Mouse (Mus musculus): ENCODE measurements around the gene Crispld2. TPM values are rescaled to one million over a fixed set of nuclear protein-coding genes. Genes with fewer than 3 reads are reported as not detected.

The Crispld2 gene
- polyA plus RNA-seq, 1 experiment = 1.3 TPM

GRCm38 (mm10) chr8:120037199-120037598 lies 45.0 kb downstream of the Crispld2 start:
- Histone ChIP-seq H3K9me3 (replicated peaks; ENCODE audit: control insufficient read depth, insufficient read depth, low read length, poor library complexity, severe bottlenecking) (no peaks in the 10 kb centered on the region), H3K27ac (ENCODE audit: insufficient read depth, low read length) (no peak overlapping the region), H3K36me3 (ENCODE audit: control insufficient read depth, insufficient read depth, low read length, poor library complexity, severe bottlenecking) (no peaks in the 10 kb centered on the region), H3K27me3 (ENCODE audit: control insufficient read depth, insufficient read depth, low read length, poor library complexity, severe bottlenecking) (no peaks in the 10 kb centered on the region), H3K4me1 (ENCODE audit: control insufficient read depth, insufficient read depth, low read length) (peaks cover 2% of the 10 kb centered on the region), H3K9ac (ENCODE audit: low read depth, poor library complexity, severe bottlenecking) (no peak overlapping the region), H3K4me3 (ENCODE audit: low read depth, low read length) (no peak overlapping the region)
- no peak for TF ChIP-seq EP300 (IDR thresholded peaks at IDR 0.05; ENCODE audit: insufficient read depth, low read depth, low read length)
- no peak for TF ChIP-seq CTCF (IDR thresholded peaks at IDR 0.05; ENCODE audit: low read depth, low read length)

GRCm38 (mm10) chr8:120037611-120038010 lies 45.4 kb downstream of the Crispld2 start:
- H3K27ac ChIP-seq (ENCODE audit: insufficient read depth, low read length) = no peak overlapping the region
- H3K36me3 ChIP-seq (ENCODE audit: control insufficient read depth, insufficient read depth, low read length, poor library complexity, severe bottlenecking) = no peaks in the 10 kb centered on the region
- H3K4me1 ChIP-seq (ENCODE audit: control insufficient read depth, insufficient read depth, low read length) = peaks cover 2% of the 10 kb centered on the region
- no peaks in the 10 kb centered on the region for H3K9me3 ChIP-seq (replicated peaks; ENCODE audit: control insufficient read depth, insufficient read depth, low read length, poor library complexity, severe bottlenecking)
- H3K9ac ChIP-seq (ENCODE audit: low read depth, poor library complexity, severe bottlenecking) = no peak overlapping the region
- TF ChIP-seq CTCF (IDR thresholded peaks at IDR 0.05; ENCODE audit: low read depth, low read length) (no peak), EP300 (IDR thresholded peaks at IDR 0.05; ENCODE audit: insufficient read depth, low read depth, low read length) (no peak), POLR2A (IDR thresholded peaks at IDR 0.05; ENCODE audit: insufficient read depth, low read length) (no peak)
- H3K27me3 ChIP-seq (ENCODE audit: control insufficient read depth, insufficient read depth, low read length, poor library complexity, severe bottlenecking) = no peaks in the 10 kb centered on the region
- H3K4me3 ChIP-seq (ENCODE audit: low read depth, low read length) = no peak overlapping the region

GRCm38 (mm10) chr8:120038741-120039140 lies 46.5 kb downstream of the Crispld2 start:
- H3K27ac ChIP-seq (ENCODE audit: insufficient read depth, low read length) = no peak overlapping the region
- TF ChIP-seq CTCF (IDR thresholded peaks at IDR 0.05; ENCODE audit: low read depth, low read length) = no peak
- no peak for TF ChIP-seq EP300 (IDR thresholded peaks at IDR 0.05; ENCODE audit: insufficient read depth, low read depth, low read length)
- TF ChIP-seq POLR2A (IDR thresholded peaks at IDR 0.05; ENCODE audit: insufficient read depth, low read length) = no peak
- peaks cover 2% of the 10 kb centered on the region for H3K4me1 ChIP-seq (ENCODE audit: control insufficient read depth, insufficient read depth, low read length)
- no peaks in the 10 kb centered on the region for H3K9me3 ChIP-seq (replicated peaks; ENCODE audit: control insufficient read depth, insufficient read depth, low read length, poor library complexity, severe bottlenecking)
- no peak overlapping the region for H3K4me3 ChIP-seq (ENCODE audit: low read depth, low read length)
- no peaks in the 10 kb centered on the region for H3K36me3 ChIP-seq (ENCODE audit: control insufficient read depth, insufficient read depth, low read length, poor library complexity, severe bottlenecking)
- no peaks in the 10 kb centered on the region for H3K27me3 ChIP-seq (ENCODE audit: control insufficient read depth, insufficient read depth, low read length, poor library complexity, severe bottlenecking)
- H3K9ac ChIP-seq (ENCODE audit: low read depth, poor library complexity, severe bottlenecking) = no peak overlapping the region

- Histone ChIP-seq H3K9me3 (replicated peaks; ENCODE audit: control insufficient read depth, insufficient read depth, low read length, poor library complexity, severe bottlenecking) (no peaks in the 10 kb centered on the region), H3K4me3 (ENCODE audit: low read depth, low read length) (0 out of 2 replicates have a peak overlapping the region, but pooled peaks have one; percentile 11), H3K9ac (ENCODE audit: low read depth, poor library complexity, severe bottlenecking) (no peak overlapping the region), H3K4me1 (ENCODE audit: control insufficient read depth, insufficient read depth, low read length) (peaks cover 2% of the 10 kb centered on the region), H3K27me3 (ENCODE audit: control insufficient read depth, insufficient read depth, low read length, poor library complexity, severe bottlenecking) (no peaks in the 10 kb centered on the region), H3K27ac (ENCODE audit: insufficient read depth, low read length) (no peak overlapping the region), H3K36me3 (ENCODE audit: control insufficient read depth, insufficient read depth, low read length, poor library complexity, severe bottlenecking) (no peaks in the 10 kb centered on the region)
- TF ChIP-seq EP300 (IDR thresholded peaks at IDR 0.05; ENCODE audit: insufficient read depth, low read depth, low read length) = no peak
- no peak for TF ChIP-seq CTCF (IDR thresholded peaks at IDR 0.05; ENCODE audit: low read depth, low read length)
- TF ChIP-seq POLR2A (IDR thresholded peaks at IDR 0.05; ENCODE audit: insufficient read depth, low read length) = no peak
Observed at GRCm38 (mm10) chr8:120039313-120039919, 47.2 kb downstream of the Crispld2 start.

- TF ChIP-seq EP300 (IDR thresholded peaks at IDR 0.05; ENCODE audit: insufficient read depth, low read depth, low read length) (no peak), CTCF (IDR thresholded peaks at IDR 0.05; ENCODE audit: low read depth, low read length) (no peak), POLR2A (IDR thresholded peaks at IDR 0.05; ENCODE audit: insufficient read depth, low read length) (no peak)
Observed at GRCm38 (mm10) chr8:120040861-120041260, 48.6 kb downstream of the Crispld2 start.

GRCm38 (mm10) chr8:120042542-120043312 lies 50.5 kb downstream of the Crispld2 start:
- Histone ChIP-seq H3K9me3 (replicated peaks; ENCODE audit: control insufficient read depth, insufficient read depth, low read length, poor library complexity, severe bottlenecking) (no peaks in the 10 kb centered on the region), H3K9ac (ENCODE audit: low read depth, poor library complexity, severe bottlenecking) (no peak overlapping the region), H3K27me3 (ENCODE audit: control insufficient read depth, insufficient read depth, low read length, poor library complexity, severe bottlenecking) (no peaks in the 10 kb centered on the region), H3K27ac (ENCODE audit: insufficient read depth, low read length) (no peak overlapping the region), H3K4me3 (ENCODE audit: low read depth, low read length) (no peak overlapping the region), H3K4me1 (ENCODE audit: control insufficient read depth, insufficient read depth, low read length) (no peaks in the 10 kb centered on the region), H3K36me3 (ENCODE audit: control insufficient read depth, insufficient read depth, low read length, poor library complexity, severe bottlenecking) (no peaks in the 10 kb centered on the region)
- TF ChIP-seq POLR2A (IDR thresholded peaks at IDR 0.05; ENCODE audit: insufficient read depth, low read length) (no peak), CTCF (IDR thresholded peaks at IDR 0.05; ENCODE audit: low read depth, low read length) (no peak), EP300 (IDR thresholded peaks at IDR 0.05; ENCODE audit: insufficient read depth, low read depth, low read length) (no peak)

More at GRCm38 (mm10) chr8:120040861-120041260, 48.6 kb downstream of the Crispld2 start:
- H3K27ac ChIP-seq (ENCODE audit: insufficient read depth, low read length) = no peak overlapping the region
- no peaks in the 10 kb centered on the region for H3K9me3 ChIP-seq (replicated peaks; ENCODE audit: control insufficient read depth, insufficient read depth, low read length, poor library complexity, severe bottlenecking)
- peaks cover 2% of the 10 kb centered on the region for H3K4me1 ChIP-seq (ENCODE audit: control insufficient read depth, insufficient read depth, low read length)
- no peak overlapping the region for H3K9ac ChIP-seq (ENCODE audit: low read depth, poor library complexity, severe bottlenecking)
- no peaks in the 10 kb centered on the region for H3K36me3 ChIP-seq (ENCODE audit: control insufficient read depth, insufficient read depth, low read length, poor library complexity, severe bottlenecking)
- no peaks in the 10 kb centered on the region for H3K27me3 ChIP-seq (ENCODE audit: control insufficient read depth, insufficient read depth, low read length, poor library complexity, severe bottlenecking)
- no peak overlapping the region for H3K4me3 ChIP-seq (ENCODE audit: low read depth, low read length)

Data from ES-Bruce4 (cell line).